Mouse (Mus musculus) midbrain, embryonic 10.5 days (tissue): Measurements from ENCODE around the gene Ccdc57. TPM values are rescaled to one million over a fixed set of nuclear protein-coding genes. Genes with fewer than 3 reads are reported as not detected.

Experiments used
- DNase-seq: peaks from one replicate; pipeline ENCODE4 v3.0.0-alpha.2; 2017; ENCODE audit warnings: low spot score
- H3K27ac ChIP-seq: fragments of 300-500 bp; sonication (generic); replicated peaks from 2 replicates; pipeline ENCODE4 v1.5.1; 2016; ENCODE audit warnings: mild to moderate bottlenecking
- H3K27me3 ChIP-seq: fragments of 300-500 bp; sonication (generic); 2 replicates; pipeline ENCODE4 v1.6.1; 2016; ENCODE audit warnings: low read depth, mild to moderate bottlenecking; ENCODE audit not compliant: poor library complexity, severe bottlenecking
- H3K36me3 ChIP-seq: fragments of 300-500 bp; sonication (generic); 2 replicates; pipeline ENCODE4 v1.6.1; 2016; ENCODE audit warnings: mild to moderate bottlenecking, moderate library complexity
- H3K4me1 ChIP-seq: fragments of 300-500 bp; sonication (generic); 2 replicates; pipeline ENCODE4 v1.6.1; 2016
- H3K4me3 ChIP-seq: fragments of 300-500 bp; sonication (generic); 2 replicates; pipeline ENCODE4 v1.5.1; 2016; ENCODE audit warnings: mild to moderate bottlenecking, moderate library complexity
- H3K9me3 ChIP-seq: fragments of 300-500 bp; sonication (generic); replicated peaks from 2 replicates; pipeline ENCODE4 v1.6.1; 2016; ENCODE audit warnings: mild to moderate bottlenecking
- WGBS: fragments of 180-500 bp; shearing (Covaris S2); methylation state at CpG from one replicate; pipeline ENCODE4 v1.1.7; 2016; 5-methylcytosine and 5-hydroxymethylcytosine counted together
- polyA plus RNA-seq: library from polyadenylated mRNA; unstranded; fragments of >200 nt; fragmentation: Nextera tagmentation; extraction: Ambion mirVana; gene quantifications from 2 replicates; pipeline ENCODE4 v1.2.1, GENCODE M21; 2016

Ccdc57 gene
- polyA plus RNA-seq, 1 experiment from 2014 or later: 6.2 TPM

DNA sequence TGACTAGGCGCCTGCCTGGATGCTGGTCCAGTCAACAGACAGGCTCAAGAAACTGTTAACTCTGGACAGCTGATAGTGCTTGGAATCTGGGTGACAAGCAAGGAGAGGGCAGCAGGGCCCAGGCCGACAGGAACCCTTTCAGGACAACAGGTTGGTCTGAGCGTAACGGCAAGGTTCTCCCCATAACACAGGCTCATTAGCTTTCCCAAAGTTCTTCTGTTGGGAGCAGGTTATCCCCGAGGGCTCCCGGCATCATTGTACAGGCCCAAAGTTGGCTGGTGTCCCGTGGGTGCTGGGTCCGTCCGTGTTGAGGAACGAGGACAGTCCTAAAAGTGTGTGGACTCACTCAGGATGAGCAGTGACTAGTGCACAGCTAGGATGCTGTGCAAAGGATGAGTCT lies 17.2 kb upstream of the Ccdc57 start:
- peak overlapping the region; percentile 92 for H3K27ac ChIP-seq
- DNase-seq: no peak
- H3K4me1 ChIP-seq: peaks cover 57% of the 10 kb centered on the region
- WGBS: 3% methylated on average over 10 of the region's 10 CpGs
- H3K4me3 ChIP-seq: peak overlapping the region; percentile 75
- no peaks in the 10 kb centered on the region for H3K9me3 ChIP-seq
- peaks cover 16% of the 10 kb centered on the region for H3K27me3 ChIP-seq
- peaks cover 30% of the 10 kb centered on the region for H3K36me3 ChIP-seq

DNA sequence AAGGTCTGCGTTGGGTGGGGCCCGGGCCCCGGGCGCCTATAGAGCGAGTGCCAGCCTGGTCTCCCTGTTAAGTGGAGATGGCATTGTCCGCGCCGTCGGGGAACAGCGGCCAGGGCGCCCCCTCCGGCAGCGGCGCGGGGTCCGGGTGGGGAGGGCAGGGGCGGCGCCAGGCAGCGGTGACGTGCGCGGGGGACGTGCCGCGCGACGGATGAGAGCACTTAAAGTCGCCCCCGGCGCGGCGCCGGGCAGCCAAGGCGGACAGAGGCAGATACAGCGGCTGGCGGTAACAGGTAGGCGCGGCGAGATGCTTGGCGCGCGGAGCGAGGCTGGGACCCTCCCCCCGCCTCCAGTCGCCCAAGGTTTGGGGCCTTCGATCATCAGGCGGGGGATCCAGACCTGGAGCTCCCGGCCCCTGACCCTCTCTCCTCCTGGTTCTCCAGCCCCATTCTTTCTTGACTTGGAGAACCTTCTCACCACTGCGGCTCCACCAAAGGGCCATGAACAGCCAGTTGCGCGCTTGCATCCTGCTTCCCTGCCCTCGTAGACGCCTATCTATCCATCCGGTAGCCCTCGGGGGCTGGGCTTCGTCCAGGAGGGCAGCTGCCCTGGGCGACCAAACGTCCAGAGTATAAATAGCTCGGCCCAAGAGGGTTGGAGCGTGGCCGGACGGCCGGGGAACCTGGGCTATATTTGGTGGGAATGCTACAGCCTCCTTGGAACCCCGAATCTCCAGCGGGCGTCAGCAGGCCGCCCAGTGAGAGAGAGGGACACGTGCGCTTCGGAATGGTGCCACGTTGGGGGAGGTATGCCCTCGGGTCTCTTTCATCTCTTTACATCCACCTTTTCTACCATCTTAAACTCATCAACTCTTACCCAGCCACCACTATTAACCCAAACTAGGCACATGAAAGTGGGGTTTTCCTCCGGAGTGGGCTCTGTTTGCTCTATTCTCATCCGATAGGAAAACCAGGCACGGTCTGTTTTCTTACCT lies 16.5 kb upstream of the Ccdc57 start:
- peak; percentile 73 for DNase-seq
- peak overlapping the region; percentile 75 for H3K4me3 ChIP-seq
- H3K9me3 ChIP-seq: no peaks in the 10 kb centered on the region
- H3K27ac ChIP-seq: peak overlapping the region; percentile 92
- peaks cover 16% of the 10 kb centered on the region for H3K27me3 ChIP-seq
- under 1% methylated on average over 74 of the region's 75 CpGs for WGBS
- H3K4me1 ChIP-seq: peaks cover 56% of the 10 kb centered on the region
- H3K36me3 ChIP-seq: peaks cover 23% of the 10 kb centered on the region

DNA sequence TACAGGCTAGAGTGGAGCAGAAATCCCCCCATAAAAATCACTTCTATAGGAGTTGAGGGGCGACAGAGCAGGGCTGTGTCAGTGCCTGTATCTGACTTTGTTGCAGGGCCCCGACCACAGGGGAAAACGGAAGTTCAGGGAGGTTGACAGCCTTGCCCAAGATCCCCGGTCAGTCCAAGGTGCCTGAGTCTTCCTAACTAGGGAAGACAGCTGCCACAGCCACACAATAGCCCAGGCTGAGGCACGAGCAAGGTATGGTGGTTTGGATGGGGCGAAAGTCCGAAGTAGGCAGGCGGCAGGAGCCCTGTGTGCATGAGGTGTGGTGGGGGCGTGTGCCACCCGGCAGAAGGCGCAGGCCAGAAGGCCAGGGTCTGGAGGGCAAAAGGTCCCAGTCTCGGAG lies 15.7 kb upstream of the Ccdc57 start, which contains the start of gene Slc16a3:
Gene Slc16a3, plus strand, starts transcription at position 153 of the 400 bp plus-strand sequence.
- Histone ChIP-seq H3K27ac (peak within 1 kb of the TSS; percentile 92), H3K36me3 (peaks cover 16% of the 10 kb centered on the region), H3K27me3 (peaks cover 16% of the 10 kb centered on the region), H3K4me3 (peak within 1 kb of the TSS; percentile 75), H3K9me3 (no peaks in the 10 kb centered on the region), H3K4me1 (peaks cover 50% of the 10 kb centered on the region)
- WGBS: 41% methylated on average over 12 of the region's 12 CpGs
- no peak for DNase-seq

DNA sequence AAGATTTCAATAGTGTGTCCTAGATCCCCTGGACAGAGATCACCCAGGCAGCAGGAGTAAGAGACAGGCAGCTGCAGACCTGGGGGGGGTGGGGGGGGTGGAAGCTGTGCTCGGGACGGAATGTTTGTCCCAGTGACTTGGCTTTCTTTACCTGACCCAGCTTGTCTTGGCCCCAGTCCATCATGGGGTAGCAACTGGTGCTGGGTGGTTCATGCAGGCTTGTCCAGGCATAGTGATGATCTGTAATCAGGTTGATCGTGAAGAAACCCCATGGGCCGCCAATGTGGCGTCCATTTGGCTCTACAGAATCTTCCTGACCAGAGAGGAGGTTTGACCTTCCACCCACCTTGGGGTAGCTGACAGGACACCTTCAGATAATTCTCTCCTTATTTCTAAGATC lies 13.3 kb upstream of the Ccdc57 start:
- Histone ChIP-seq H3K4me1 (peaks cover 28% of the 10 kb centered on the region), H3K4me3 (no peak overlapping the region), H3K36me3 (no peaks in the 10 kb centered on the region), H3K9me3 (no peaks in the 10 kb centered on the region), H3K27me3 (peaks cover 16% of the 10 kb centered on the region), H3K27ac (no peak overlapping the region)
- DNase-seq: no peak
- WGBS: 97% methylated on average over 5 of the region's 5 CpGs

DNA sequence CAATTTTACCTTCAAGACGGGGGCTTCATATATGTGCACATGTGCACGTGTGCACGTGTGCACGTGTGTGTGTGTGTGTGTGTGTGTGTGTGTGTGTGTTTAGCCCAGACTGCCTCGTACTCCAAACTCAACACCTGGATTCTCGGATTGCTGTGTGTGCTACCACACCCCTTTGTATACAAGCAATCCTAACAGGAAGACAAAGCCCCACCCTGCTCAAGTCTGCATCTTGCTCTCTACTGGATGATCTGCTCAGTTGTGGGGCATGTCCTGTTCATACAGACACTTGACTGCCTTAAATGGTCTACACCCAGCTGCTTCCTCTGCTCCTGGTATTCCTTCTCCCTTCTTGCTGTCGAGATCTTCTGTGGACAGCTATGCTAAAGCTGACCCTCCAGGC lies 12.6 kb upstream of the Ccdc57 start:
- no peak for DNase-seq
- H3K9me3 ChIP-seq: no peaks in the 10 kb centered on the region
- 83% methylated on average over 7 of the region's 7 CpGs for WGBS
- H3K27ac ChIP-seq: no peak overlapping the region
- H3K27me3 ChIP-seq: peaks cover 16% of the 10 kb centered on the region
- H3K4me3 ChIP-seq: no peak overlapping the region
- no peaks in the 10 kb centered on the region for H3K36me3 ChIP-seq
- peaks cover 21% of the 10 kb centered on the region for H3K4me1 ChIP-seq

DNA sequence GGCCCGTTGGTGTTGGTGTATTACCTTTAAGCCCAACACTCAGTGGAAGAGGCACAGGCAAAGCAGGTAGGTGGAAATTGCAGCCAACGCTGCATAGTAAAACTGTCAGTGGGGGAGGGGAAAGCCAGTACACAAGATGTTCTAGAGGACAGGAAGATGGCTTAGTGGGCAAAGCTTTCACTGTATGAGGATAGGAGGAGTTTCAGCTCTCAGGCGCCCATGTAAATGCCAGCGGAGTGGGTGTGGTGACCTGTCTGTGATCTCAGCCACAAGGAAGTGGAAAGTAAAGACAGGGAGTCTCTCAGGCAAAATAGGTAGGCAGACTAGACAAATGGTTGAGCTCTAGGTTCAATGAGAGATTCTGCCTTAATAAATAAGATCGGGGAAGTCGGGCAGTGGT lies 8.3 kb upstream of the Ccdc57 start:
- Histone ChIP-seq H3K4me3 (no peak overlapping the region), H3K9me3 (no peaks in the 10 kb centered on the region), H3K36me3 (no peaks in the 10 kb centered on the region), H3K27me3 (no peaks in the 10 kb centered on the region), H3K4me1 (peaks cover 7% of the 10 kb centered on the region), H3K27ac (no peak overlapping the region)
- 91% methylated on average over 6 of the region's 6 CpGs for WGBS
- DNase-seq: no peak

DNA sequence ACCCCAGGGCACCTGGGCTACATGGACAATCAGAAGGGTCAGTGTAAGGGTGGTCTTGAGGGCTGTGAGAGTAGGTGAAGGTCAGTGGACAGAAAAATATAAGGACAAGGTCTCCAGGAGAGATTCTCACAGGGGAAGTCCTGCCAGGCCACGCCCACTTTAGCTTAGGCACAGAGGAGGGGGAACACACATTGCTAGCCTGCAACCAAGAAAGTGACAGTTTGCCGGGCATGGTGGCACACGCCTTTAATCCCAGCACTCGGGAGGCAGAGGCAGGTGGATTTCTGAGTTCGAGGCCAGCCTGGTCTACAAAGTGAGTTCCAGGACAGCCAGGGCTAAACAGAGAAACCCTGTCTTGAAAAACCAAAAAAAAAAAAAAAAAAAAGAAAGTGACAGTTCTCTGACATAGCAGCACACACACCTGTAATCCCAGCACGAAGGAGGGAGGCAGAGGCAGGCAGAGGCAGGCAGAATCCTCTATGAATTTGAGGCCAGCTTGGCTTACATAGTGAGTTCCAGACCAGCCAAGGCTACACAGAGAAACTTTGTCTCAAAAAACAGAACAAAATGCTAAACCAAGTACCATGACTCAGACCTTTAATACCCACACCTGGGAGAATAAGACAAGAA lies 7.2 kb upstream of the Ccdc57 start:
- 57% methylated on average over 6 of the region's 6 CpGs for WGBS
- no peak for DNase-seq
- Histone ChIP-seq H3K4me3 (no peak overlapping the region), H3K27ac (0 out of 2 replicates have a peak overlapping the region, but pooled peaks have one; percentile 23), H3K9me3 (no peaks in the 10 kb centered on the region), H3K36me3 (no peaks in the 10 kb centered on the region), H3K27me3 (no peaks in the 10 kb centered on the region), H3K4me1 (peaks cover 7% of the 10 kb centered on the region)

DNA sequence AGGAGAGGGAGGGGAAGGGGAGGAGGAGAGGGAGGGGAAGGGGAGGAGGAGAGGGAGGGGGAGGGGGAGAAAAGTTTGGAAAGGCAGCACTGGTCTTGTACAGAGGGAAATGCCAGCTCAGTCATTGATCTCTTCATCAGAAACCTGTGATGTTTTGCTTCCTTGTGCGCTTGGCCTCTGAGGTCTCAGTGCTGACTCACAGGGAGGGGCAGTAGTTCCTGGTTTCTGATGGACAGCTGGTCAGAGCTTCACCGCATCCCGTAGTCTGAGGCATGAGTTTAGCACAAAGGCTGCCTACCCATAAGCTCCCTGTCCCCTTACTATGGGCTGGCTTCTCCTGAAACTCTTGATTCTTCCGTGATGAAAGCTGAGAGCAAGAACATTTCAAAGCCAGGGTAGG lies 6.1 kb upstream of the Ccdc57 start:
- peaks cover 7% of the 10 kb centered on the region for H3K4me1 ChIP-seq
- DNase-seq: no peak
- no peak overlapping the region for H3K4me3 ChIP-seq
- no peaks in the 10 kb centered on the region for H3K27me3 ChIP-seq
- 53% methylated on average over 4 of the region's 4 CpGs for WGBS
- H3K9me3 ChIP-seq: no peaks in the 10 kb centered on the region
- no peaks in the 10 kb centered on the region for H3K36me3 ChIP-seq
- no peak overlapping the region for H3K27ac ChIP-seq

DNA sequence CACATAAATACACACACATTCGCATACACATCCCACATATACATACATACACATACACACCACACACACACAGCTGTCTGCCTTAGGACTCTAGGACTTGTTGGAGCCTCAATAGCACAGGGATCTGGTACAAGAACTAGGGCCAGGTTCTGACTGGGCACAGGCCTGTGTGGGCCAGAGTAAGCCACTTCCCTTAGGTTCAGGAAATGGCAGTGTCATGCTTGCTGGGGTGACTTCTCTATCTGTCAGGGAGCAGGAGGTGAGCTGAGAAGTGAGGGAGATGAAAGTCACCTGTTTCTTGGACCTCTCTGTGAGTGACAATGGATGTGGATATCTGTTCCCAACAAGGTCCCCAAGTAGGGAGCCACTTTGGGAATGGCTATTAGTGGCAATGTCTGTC lies 5.3 kb upstream of the Ccdc57 start:
- H3K4me1 ChIP-seq: peaks cover 15% of the 10 kb centered on the region
- H3K4me3 ChIP-seq: no peak overlapping the region
- WGBS: 100% methylated on average over 1 of the region's 1 CpGs
- H3K27ac ChIP-seq: no peak overlapping the region
- H3K9me3 ChIP-seq: no peaks in the 10 kb centered on the region
- no peaks in the 10 kb centered on the region for H3K36me3 ChIP-seq
- no peak for DNase-seq
- no peaks in the 10 kb centered on the region for H3K27me3 ChIP-seq

DNA sequence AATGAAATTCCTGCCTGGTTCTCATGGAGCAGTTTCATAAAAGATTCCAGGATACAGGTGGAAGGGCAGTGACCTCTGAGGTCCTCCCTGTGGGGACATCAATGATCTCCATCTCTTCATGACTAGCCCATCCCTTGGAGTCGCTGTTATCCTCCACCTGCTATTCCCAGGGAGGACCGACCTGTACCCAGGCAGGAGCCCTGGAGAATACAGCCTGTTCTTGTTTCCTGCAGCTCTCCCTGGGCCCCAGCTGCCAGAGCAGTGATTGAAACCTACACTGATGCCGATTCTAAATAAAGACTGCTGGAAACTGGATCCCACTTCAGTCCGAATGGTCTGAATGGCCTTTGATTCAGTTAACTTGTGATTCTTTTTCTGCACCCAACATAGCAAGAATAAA lies 1.2 kb downstream of the Ccdc57 start:
- peaks cover 7% of the 10 kb centered on the region for H3K36me3 ChIP-seq
- peaks cover 4% of the 10 kb centered on the region; the same call in 1 of the 2 replicates for H3K9me3 ChIP-seq
- H3K4me1 ChIP-seq: peaks cover 24% of the 10 kb centered on the region
- peak overlapping the region; percentile 72; the same call in 1 of the 2 replicates for H3K4me3 ChIP-seq
- WGBS: 95% methylated on average over 4 of the region's 4 CpGs
- DNase-seq: no peak
- no peaks in the 10 kb centered on the region for H3K27me3 ChIP-seq
- H3K27ac ChIP-seq: no peak overlapping the region

DNA sequence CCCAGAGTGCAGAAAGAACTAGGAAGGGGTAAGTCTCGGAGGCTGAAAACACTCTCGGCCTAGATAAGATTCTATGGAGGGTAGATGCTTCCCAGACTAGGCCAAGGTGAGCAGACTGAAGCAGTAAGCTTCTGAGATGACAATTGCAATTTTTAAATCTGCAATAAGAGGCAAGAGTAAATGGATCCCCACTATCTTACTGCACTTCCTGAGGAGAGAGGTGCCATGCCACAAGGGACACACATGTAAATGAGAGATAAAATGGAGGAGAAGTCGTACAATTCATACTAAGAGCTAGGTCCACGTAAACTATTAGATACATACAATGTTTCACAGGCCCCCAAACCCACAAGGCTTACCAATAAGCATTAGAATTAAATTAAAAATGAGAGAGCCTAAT lies 4.2 kb downstream of the Ccdc57 start:
- Histone ChIP-seq H3K4me3 (no peak overlapping the region), H3K27me3 (no peaks in the 10 kb centered on the region), H3K9me3 (peaks cover 4% of the 10 kb centered on the region; the same call in 1 of the 2 replicates), H3K27ac (no peak overlapping the region), H3K4me1 (peaks cover 21% of the 10 kb centered on the region), H3K36me3 (peaks cover 33% of the 10 kb centered on the region)
- DNase-seq: no peak
- WGBS: 92% methylated on average over 4 of the region's 4 CpGs

DNA sequence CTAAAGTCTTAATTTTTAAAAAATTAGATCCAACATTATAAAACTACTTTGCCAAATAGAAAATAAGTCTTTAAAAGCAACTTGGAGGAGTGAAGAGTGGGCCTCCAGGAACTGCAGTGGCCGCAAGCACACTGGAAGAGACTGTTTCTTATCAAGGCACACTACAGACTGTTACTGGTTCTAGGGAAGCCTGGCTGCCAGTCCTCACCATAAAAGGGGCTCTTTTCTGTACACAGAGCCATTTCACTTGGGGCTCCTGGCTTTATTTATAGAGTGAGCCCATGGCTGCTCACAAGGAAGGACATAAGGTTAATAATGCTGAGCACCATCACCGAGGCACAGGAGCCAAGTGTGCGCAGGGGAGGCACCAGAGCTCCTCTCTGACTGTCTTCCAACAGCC lies 10.1 kb downstream of the Ccdc57 start:
- WGBS: 98% methylated on average over 3 of the region's 3 CpGs
- no peaks in the 10 kb centered on the region for H3K27me3 ChIP-seq
- DNase-seq: no peak
- H3K27ac ChIP-seq: no peak overlapping the region
- H3K4me1 ChIP-seq: no peaks in the 10 kb centered on the region
- H3K36me3 ChIP-seq: peaks cover 79% of the 10 kb centered on the region
- no peaks in the 10 kb centered on the region for H3K9me3 ChIP-seq
- H3K4me3 ChIP-seq: no peak overlapping the region

DNA sequence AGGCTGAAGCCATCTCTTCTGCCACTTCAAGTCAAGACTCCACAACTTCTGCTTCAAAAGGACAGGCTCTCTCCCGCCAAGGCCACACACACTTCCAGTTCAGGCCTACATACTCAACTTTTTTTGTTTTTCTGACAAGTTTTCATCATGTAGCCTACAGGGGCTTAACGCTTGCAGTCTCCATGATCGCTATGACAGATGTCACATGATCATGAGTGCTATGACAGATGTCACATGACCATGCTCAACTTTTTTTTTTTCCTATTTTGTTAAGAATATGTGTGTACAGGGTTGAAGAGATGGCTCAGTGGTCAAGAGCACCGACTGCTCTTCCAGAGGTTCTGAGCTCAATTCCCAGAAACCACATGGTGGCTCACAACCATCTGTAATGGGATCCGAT lies 14.9 kb downstream of the Ccdc57 start:
- H3K4me3 ChIP-seq: no peak overlapping the region
- no peak for DNase-seq
- H3K27me3 ChIP-seq: no peaks in the 10 kb centered on the region
- no peaks in the 10 kb centered on the region for H3K9me3 ChIP-seq
- H3K4me1 ChIP-seq: no peaks in the 10 kb centered on the region
- H3K27ac ChIP-seq: no peak overlapping the region
- 92% methylated on average over 5 of the region's 5 CpGs for WGBS
- H3K36me3 ChIP-seq: peaks cover 83% of the 10 kb centered on the region
